Mouse (Mus musculus) thymus, postnatal 36 days (tissue): ENCODE data around the gene Pla2g4c.
"Not testable (repeated sequence)": the region's sequence is repeated elsewhere in the genome, so short reads cannot be mapped to it uniquely, and the experiment has no call there.

Experiments used
- DNase-seq, 2 experiments: peaks; one replicate each; pipeline ENCODE4 v3.0.0; 2022; ENCODE audit warnings: mixed read lengths in 2 of 2

Gene Pla2g4c

GRCm38 (mm10) chr7:13324316-13324715 is at the start of gene Pla2g4c:
Gene Pla2g4c (plus strand): TSS chr7:13324655.
- no peak for DNase-seq

- DNase-seq = no peak
These were observed 47.4 kb upstream of the Pla2g4c start, which contains the start of gene Lig1 for GRCm38 (mm10) chr7:13277081-13277480. Gene Lig1 (plus strand): TSS chr7:13277283.

GRCm38 (mm10) chr7:13277833-13278232 is 46.6 kb upstream of the Pla2g4c start:
- no peak for DNase-seq

- DNase-seq = peak; percentile 94
These were observed 46.1 kb upstream of the Pla2g4c start, which contains the start of gene Zswim9 for GRCm38 (mm10) chr7:13278308-13278891. Gene Zswim9 (minus strand): TSS chr7:13278721.

GRCm38 (mm10) chr7:13278957-13279356 is 45.5 kb upstream of the Pla2g4c start:
- DNase-seq = not testable (repeated sequence)

- DNase-seq = no peak
These were observed 35.8 kb upstream of the Pla2g4c start for GRCm38 (mm10) chr7:13288621-13289020.

GRCm38 (mm10) chr7:13290041-13290675 is 34.3 kb upstream of the Pla2g4c start:
- DNase-seq = no peak

GRCm38 (mm10) chr7:13291370-13291769 is 33.1 kb upstream of the Pla2g4c start:
- no peak for DNase-seq

- DNase-seq = no peak
These were observed 30.3 kb upstream of the Pla2g4c start for GRCm38 (mm10) chr7:13293878-13294855.

GRCm38 (mm10) chr7:13295256-13295655 is 29.2 kb upstream of the Pla2g4c start:
- no peak for DNase-seq

GRCm38 (mm10) chr7:13297636-13298035 is 26.8 kb upstream of the Pla2g4c start:
- DNase-seq = no peak

- DNase-seq = no peak
These were observed 25.6 kb upstream of the Pla2g4c start for GRCm38 (mm10) chr7:13298821-13299220.

GRCm38 (mm10) chr7:13301643-13302042 is 22.8 kb upstream of the Pla2g4c start:
- no peak for DNase-seq

- peak; percentile 63 to 68 for DNase-seq
These were observed 21.7 kb upstream of the Pla2g4c start for GRCm38 (mm10) chr7:13302780-13303179.

- DNase-seq = no peak
These were observed 21.1 kb upstream of the Pla2g4c start for GRCm38 (mm10) chr7:13303372-13303771.

- no peak for DNase-seq
These were observed 15.0 kb upstream of the Pla2g4c start for GRCm38 (mm10) chr7:13309407-13309806.

GRCm38 (mm10) chr7:13310493-13311199 is 13.8 kb upstream of the Pla2g4c start:
- DNase-seq = no peak

GRCm38 (mm10) chr7:13311401-13311800 is 13.1 kb upstream of the Pla2g4c start:
- DNase-seq = no peak

GRCm38 (mm10) chr7:13314095-13314597 is 10.3 kb upstream of the Pla2g4c start:
- DNase-seq = no peak

- no peak for DNase-seq
These were observed 3.0 kb upstream of the Pla2g4c start for GRCm38 (mm10) chr7:13321424-13321823.

GRCm38 (mm10) chr7:13330575-13330974 is 6.1 kb downstream of the Pla2g4c start:
- no peak for DNase-seq

GRCm38 (mm10) chr7:13355943-13356342 is 31.5 kb downstream of the Pla2g4c start:
- no peak for DNase-seq
